Mouse (Mus musculus): ENCODE measurements at regions not wholly inside any gene's neighbourhood (a gene's known extent, or its start where the extent isn't known, plus 50 kb on each side); places are given as distances from the start of the nearest gene placed in this dataset.

- no peaks in the 10 kb centered on the region for H3K36me3 ChIP-seq (ENCODE audit: control insufficient read depth, insufficient read depth, low read length)
- no peak overlapping the region for H3K9ac ChIP-seq (ENCODE audit: low read depth, low read length, severe bottlenecking)
- no peaks in the 10 kb centered on the region for H3K27me3 ChIP-seq (ENCODE audit: control insufficient read depth, insufficient read depth, low read length)
- WGBS, result 83% methylated on average over 5 of the region's 5 CpGs
- no peaks in the 10 kb centered on the region for H3K9me3 ChIP-seq (ENCODE audit: control insufficient read depth, low read length)
- ATAC-seq (ENCODE audit: low FRiP score, low read depth) (no peak), DNase-seq (ENCODE audit: low spot score) (no peak)
- H3K4me2 ChIP-seq (replicated peaks; ENCODE audit: low read depth, low read length, severe bottlenecking), result no peak overlapping the region
- H3K4me3 ChIP-seq (replicated peaks; ENCODE audit: low read length), result no peak overlapping the region
- no peak overlapping the region for H3K27ac ChIP-seq (replicated peaks; ENCODE audit: low read depth, low read length)
- no peak for TF ChIP-seq POLR2A (IDR thresholded peaks at IDR 0.05; ENCODE audit: borderline replicate concordance, extremely low read depth, insufficient read depth, insufficient read length)
- H3K4me1 ChIP-seq (ENCODE audit: control insufficient read depth, insufficient read depth, low read length), result no peaks in the 10 kb centered on the region
These were observed 55.7 kb downstream of the AI429214 start for GRCm38 (mm10) chr8:37048912-37049692.

GRCm38 (mm10) chr8:37049969-37050683, 56.7 kb downstream of the AI429214 start:
- no peak overlapping the region for H3K27ac ChIP-seq (replicated peaks; ENCODE audit: low read depth, low read length)
- ATAC-seq (ENCODE audit: low FRiP score, low read depth) (no peak), DNase-seq (ENCODE audit: low spot score) (no peak)
- H3K4me3 ChIP-seq (replicated peaks; ENCODE audit: low read length), result no peak overlapping the region
- H3K4me1 ChIP-seq (ENCODE audit: control insufficient read depth, insufficient read depth, low read length), result no peaks in the 10 kb centered on the region
- no peak for TF ChIP-seq POLR2A (IDR thresholded peaks at IDR 0.05; ENCODE audit: borderline replicate concordance, extremely low read depth, insufficient read depth, insufficient read length)
- H3K27me3 ChIP-seq (ENCODE audit: control insufficient read depth, insufficient read depth, low read length), result no peaks in the 10 kb centered on the region
- 84% methylated on average over 6 of the region's 6 CpGs for WGBS
- no peak overlapping the region for H3K9ac ChIP-seq (ENCODE audit: low read depth, low read length, severe bottlenecking)
- H3K9me3 ChIP-seq (ENCODE audit: control insufficient read depth, low read length), result no peaks in the 10 kb centered on the region
- no peak overlapping the region for H3K4me2 ChIP-seq (replicated peaks; ENCODE audit: low read depth, low read length, severe bottlenecking)
- no peaks in the 10 kb centered on the region for H3K36me3 ChIP-seq (ENCODE audit: control insufficient read depth, insufficient read depth, low read length)

DNA sequence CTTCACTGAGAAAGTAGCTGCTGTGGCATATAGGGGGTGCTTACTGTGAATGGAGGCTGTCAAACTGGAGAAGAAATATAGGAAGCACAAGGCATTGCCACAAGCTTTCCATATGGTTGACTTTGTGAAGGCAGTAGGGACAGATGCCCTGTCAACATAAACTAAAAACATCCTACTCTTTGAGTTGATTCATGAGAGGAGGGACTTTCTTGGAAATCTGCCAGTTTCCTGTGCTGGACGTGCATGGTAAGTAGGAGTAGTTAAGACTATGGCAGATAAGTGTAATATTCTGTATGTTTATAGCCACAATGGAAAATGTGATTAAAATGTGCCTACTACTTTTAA, 57.3 kb downstream of the AI429214 start:
- Histone ChIP-seq H3K36me3 (ENCODE audit: control insufficient read depth, insufficient read depth, low read length) (no peaks in the 10 kb centered on the region), H3K4me3 (replicated peaks; ENCODE audit: low read length) (no peak overlapping the region), H3K9me3 (ENCODE audit: control insufficient read depth, low read length) (no peaks in the 10 kb centered on the region), H3K27me3 (ENCODE audit: control insufficient read depth, insufficient read depth, low read length) (no peaks in the 10 kb centered on the region), H3K4me2 (replicated peaks; ENCODE audit: low read depth, low read length, severe bottlenecking) (no peak overlapping the region), H3K9ac (ENCODE audit: low read depth, low read length, severe bottlenecking) (no peak overlapping the region), H3K27ac (replicated peaks; ENCODE audit: low read depth, low read length) (no peak overlapping the region), H3K4me1 (ENCODE audit: control insufficient read depth, insufficient read depth, low read length) (no peaks in the 10 kb centered on the region)
- peak; percentile 55 for DNase-seq (ENCODE audit: low spot score)
- no peak for ATAC-seq (ENCODE audit: low FRiP score, low read depth)
- TF ChIP-seq POLR2A (IDR thresholded peaks at IDR 0.05; ENCODE audit: borderline replicate concordance, extremely low read depth, insufficient read depth, insufficient read length), result no peak
- 5% methylated on average over 1 of the region's 1 CpGs for WGBS

GRCm38 (mm10) chr8:37056376-37056775, 63.0 kb downstream of the AI429214 start:
- H3K4me1 ChIP-seq (ENCODE audit: control insufficient read depth, insufficient read depth, low read length), result no peaks in the 10 kb centered on the region
- no peak overlapping the region for H3K4me2 ChIP-seq (replicated peaks; ENCODE audit: low read depth, low read length, severe bottlenecking)
- no peak overlapping the region for H3K27ac ChIP-seq (replicated peaks; ENCODE audit: low read depth, low read length)
- no peak overlapping the region for H3K9ac ChIP-seq (ENCODE audit: low read depth, low read length, severe bottlenecking)
- TF ChIP-seq POLR2A (IDR thresholded peaks at IDR 0.05; ENCODE audit: borderline replicate concordance, extremely low read depth, insufficient read depth, insufficient read length), result no peak
- no peak overlapping the region for H3K4me3 ChIP-seq (replicated peaks; ENCODE audit: low read length)
- DNase-seq (ENCODE audit: low spot score), result no peak
- H3K36me3 ChIP-seq (ENCODE audit: control insufficient read depth, insufficient read depth, low read length), result no peaks in the 10 kb centered on the region
- ATAC-seq (ENCODE audit: low FRiP score, low read depth), result no peak
- WGBS, result 77% methylated on average over 3 of the region's 3 CpGs
- H3K27me3 ChIP-seq (ENCODE audit: control insufficient read depth, insufficient read depth, low read length), result no peaks in the 10 kb centered on the region
- no peaks in the 10 kb centered on the region for H3K9me3 ChIP-seq (ENCODE audit: control insufficient read depth, low read length)

GRCm38 (mm10) chr8:37058390-37058789, 65.0 kb downstream of the AI429214 start:
- H3K4me3 ChIP-seq (replicated peaks; ENCODE audit: low read length), result no peak overlapping the region
- no peaks in the 10 kb centered on the region for H3K9me3 ChIP-seq (ENCODE audit: control insufficient read depth, low read length)
- 84% methylated on average over 6 of the region's 6 CpGs for WGBS
- H3K4me2 ChIP-seq (replicated peaks; ENCODE audit: low read depth, low read length, severe bottlenecking), result no peak overlapping the region
- H3K36me3 ChIP-seq (ENCODE audit: control insufficient read depth, insufficient read depth, low read length), result no peaks in the 10 kb centered on the region
- no peak overlapping the region for H3K27ac ChIP-seq (replicated peaks; ENCODE audit: low read depth, low read length)
- H3K4me1 ChIP-seq (ENCODE audit: control insufficient read depth, insufficient read depth, low read length), result no peaks in the 10 kb centered on the region
- ATAC-seq (ENCODE audit: low FRiP score, low read depth) (no peak), DNase-seq (ENCODE audit: low spot score) (no peak)
- H3K9ac ChIP-seq (ENCODE audit: low read depth, low read length, severe bottlenecking), result no peak overlapping the region
- H3K27me3 ChIP-seq (ENCODE audit: control insufficient read depth, insufficient read depth, low read length), result no peaks in the 10 kb centered on the region
- TF ChIP-seq POLR2A (IDR thresholded peaks at IDR 0.05; ENCODE audit: borderline replicate concordance, extremely low read depth, insufficient read depth, insufficient read length), result no peak

Data from limb, embryonic 14.5 days (tissue).